Mouse (Mus musculus) CH12.LX (cell line): ENCODE data around the gene Arhgef3.

Experiments used
- CTCF ChIP-seq, 2 experiments: IDR thresholded peaks in 1 of 2; conservative IDR thresholded peaks in 1 of 2; 2 replicates each; pipeline ENCODE4 v1.5.1; 2011 to 2012; ENCODE audit warnings: low read depth in 2 of 2, low read length in 2 of 2, improper control_type of control experiment in 1 of 2, inconsistent platforms in 1 of 2, mild to moderate bottlenecking in 1 of 2, moderate library complexity in 1 of 2
- E2F4 ChIP-seq: IDR thresholded peaks from 2 replicates; pipeline ENCODE4 v1.6.1; 2011; ENCODE audit warnings: low read depth, low read length, improper control_type of control experiment; ENCODE audit not compliant: insufficient replicate concordance
- EP300 ChIP-seq: IDR thresholded peaks from 2 replicates; pipeline ENCODE4 v1.6.1; 2011; ENCODE audit warnings: low read length, improper control_type of control experiment
- IRF4 ChIP-seq: IDR thresholded peaks from 2 replicates; pipeline ENCODE4 v1.6.1; 2014; ENCODE audit warnings: low read depth, mild to moderate bottlenecking, inconsistent platforms, low read length, improper control_type of control experiment
- KAT2A ChIP-seq: IDR thresholded peaks from 2 replicates; pipeline ENCODE4 v1.6.1; 2012; ENCODE audit warnings: low read length, improper control_type of control experiment, inconsistent platforms; ENCODE audit not compliant: insufficient replicate concordance
- MAX ChIP-seq: IDR thresholded peaks from 2 replicates; pipeline ENCODE4 v1.6.1; 2011; ENCODE audit warnings: low read length, improper control_type of control experiment
- MXI1 ChIP-seq: IDR thresholded peaks from 2 replicates; pipeline ENCODE4 v1.6.1; 2011; ENCODE audit warnings: mild to moderate bottlenecking, low read depth, low read length, improper control_type of control experiment
- NELFE ChIP-seq: IDR thresholded peaks from 2 replicates; pipeline ENCODE4 v1.6.1; 2011; ENCODE audit warnings: low read depth, low read length, improper control_type of control experiment
- NRF1 ChIP-seq: IDR thresholded peaks from 2 replicates; pipeline ENCODE4 v1.6.1; 2014; ENCODE audit warnings: low read depth, mild to moderate bottlenecking, inconsistent platforms, low read length, improper control_type of control experiment, moderate library complexity
- POLR2A ChIP-seq: IDR thresholded peaks from 2 replicates; pipeline ENCODE4 v1.6.1; 2011; ENCODE audit warnings: low read depth, mild to moderate bottlenecking, improper control_type of control experiment, low read length
- TCF12 ChIP-seq: IDR thresholded peaks from 2 replicates; pipeline ENCODE4 v1.6.1; 2014; ENCODE audit warnings: low read depth, mild to moderate bottlenecking, inconsistent platforms, low read length, improper control_type of control experiment
- ZC3H11A ChIP-seq: IDR thresholded peaks from 2 replicates; pipeline ENCODE4 v1.6.1; 2012; ENCODE audit warnings: low read depth, mild to moderate bottlenecking, inconsistent platforms, low read length, improper control_type of control experiment

GRCm38 (mm10) chr14:27130031-27130430 is 15.3 kb downstream of the Arhgef3 start:
- TF ChIP-seq NRF1 (no peak), E2F4 (no peak), EP300 (no peak), MXI1 (no peak), CTCF (conservative IDR thresholded peaks at IDR 0.05 in 1 of 2, IDR thresholded peaks at IDR 0.05 in 1 of 2; ENCODE audit: low read depth in 2 of 2, low read length in 2 of 2) (no peak), MAX (no peak), NELFE (no peak), POLR2A (no peak), TCF12 (no peak), IRF4 (no peak), ZC3H11A (no peak), KAT2A (no peak)
